In genomic region chr3:94611343-94611742, GRCm38 (mm10) we compare ENCODE assay signal across 12 mouse cellular contexts. TPM values are rescaled to one million over a fixed set of nuclear protein-coding genes. Genes with fewer than 3 reads are reported as not detected.
A peak's percentile ranks its signal among the peaks of the same experiment; 100 is the strongest.
DNase-seq lines count a peak whose midpoint lies in the region; ATAC-seq and TF ChIP-seq lines count a peak whose summit lies in the region.
"Had no signal": no experiment of that assay in that cellular context is flagged by ENCODE, and none has a peak within 500 bp of the region (broad histone marks: within the 10 kb centered on the region; RNA-seq: fewer than 3 reads in every experiment).

No protein-coding gene starts in this region.

- H3K27ac ChIP-seq in heart, adult 2 months: peak overlapping the region; percentile 28
- no peak overlapping the region for H3K27ac ChIP-seq in heart, embryonic 11.5 days (ENCODE audit: low read depth, low read length)
- H3K27ac ChIP-seq in ES-Bruce4 (ENCODE audit: insufficient read depth, low read length): no peak overlapping the region

- no peaks in the 10 kb centered on the region; the same call in 1 of the 2 replicates for H3K4me1 ChIP-seq in heart, adult 2 months (ENCODE audit: control insufficient read depth, insufficient read depth, low read length)
- H3K4me1 ChIP-seq in heart, embryonic 11.5 days (ENCODE audit: control insufficient read depth, insufficient read depth, low read length): peaks cover 13% of the 10 kb centered on the region
- H3K4me1 ChIP-seq in ES-Bruce4 (ENCODE audit: control insufficient read depth, insufficient read depth, low read length): no peaks in the 10 kb centered on the region

- H3K27me3 ChIP-seq in heart, adult 2 months (ENCODE audit: control insufficient read depth, insufficient read depth, low read length): no peaks in the 10 kb centered on the region
- no peaks in the 10 kb centered on the region for H3K27me3 ChIP-seq in heart, embryonic 11.5 days (ENCODE audit: control insufficient read depth, insufficient read depth, low read length)
- H3K27me3 ChIP-seq in ES-Bruce4 (ENCODE audit: control insufficient read depth, insufficient read depth, low read length, poor library complexity, severe bottlenecking): no peaks in the 10 kb centered on the region

- intact Hi-C loops in heart, adult 2 months (cut with DNase I): no loop called here

- no peak for TF ChIP-seq EP300 in heart, adult 2 months (IDR thresholded peaks at IDR 0.05; ENCODE audit: insufficient read depth, low read depth, low read length)
- no peak for TF ChIP-seq EP300 in ES-Bruce4 (IDR thresholded peaks at IDR 0.05; ENCODE audit: insufficient read depth, low read depth, low read length)

- 42% methylated on average over 4 of the region's 4 CpGs for WGBS in heart, adult 2 months
- WGBS in heart, embryonic 11.5 days (ENCODE audit: insufficient replicate concordance): 62% methylated on average over 4 of the region's 4 CpGs

- DNase-seq in heart, adult 2 months: no peak
- DNase-seq in 3T3-L1 (ENCODE audit: low read depth, low spot score): peak; percentile 58
- peak; percentile 15 for DNase-seq in frontal cortex, postnatal 36 days (ENCODE audit: low spot score in 2 of 2)
- no peak for DNase-seq in adrenal gland, postnatal 4 days (ENCODE audit: low spot score in 2 of 2)
- no peak for DNase-seq in kidney, postnatal 14 days
- DNase-seq: kidney, adult 2 months; thymus, postnatal 4 days had no signal

- no peak overlapping the region for H3K9ac ChIP-seq in heart, adult 2 months (ENCODE audit: low read depth, low read length)
- H3K9ac ChIP-seq in heart, embryonic 11.5 days (ENCODE audit: low read depth, low read length): no peak overlapping the region
- peak overlapping the region; percentile 25; the same call in 1 of the 2 replicates for H3K9ac ChIP-seq in ES-Bruce4 (ENCODE audit: low read depth, poor library complexity, severe bottlenecking)

- ATAC-seq in heart, embryonic 11.5 days (replicated peaks; ENCODE audit: insufficient number of reproducible peaks, low FRiP score, low TSS enrichment): no peak

- TF ChIP-seq POLR2A in heart, adult 2 months (IDR thresholded peaks at IDR 0.05; ENCODE audit: insufficient read depth, low read depth, low read length): no peak
- no peak for TF ChIP-seq POLR2A in ES-Bruce4 (IDR thresholded peaks at IDR 0.05; ENCODE audit: insufficient read depth, low read length)

- no peak for TF ChIP-seq CTCF in heart, adult 2 months (IDR thresholded peaks at IDR 0.05)
- TF ChIP-seq CTCF in ES-Bruce4 (IDR thresholded peaks at IDR 0.05; ENCODE audit: low read depth, low read length): no peak

- no peaks in the 10 kb centered on the region for H3K36me3 ChIP-seq in heart, adult 2 months (ENCODE audit: control insufficient read depth, insufficient read depth, low read length)
- no peaks in the 10 kb centered on the region for H3K36me3 ChIP-seq in heart, embryonic 11.5 days (ENCODE audit: control insufficient read depth, insufficient read depth, low read length)
- no peaks in the 10 kb centered on the region for H3K36me3 ChIP-seq in ES-Bruce4 (ENCODE audit: control insufficient read depth, insufficient read depth, low read length, poor library complexity, severe bottlenecking)

- H3K4me3 ChIP-seq in heart, adult 2 months: no peak overlapping the region
- H3K4me3 ChIP-seq in heart, embryonic 11.5 days (ENCODE audit: low read depth, low read length): no peak overlapping the region
- H3K4me3 ChIP-seq in ES-Bruce4 (ENCODE audit: low read depth, low read length): no peak overlapping the region

- H3K9me3 ChIP-seq in heart, embryonic 11.5 days (replicated peaks; ENCODE audit: control insufficient read depth, low read length): no peaks in the 10 kb centered on the region
- H3K9me3 ChIP-seq in ES-Bruce4 (replicated peaks; ENCODE audit: control insufficient read depth, insufficient read depth, low read length, poor library complexity, severe bottlenecking): no peaks in the 10 kb centered on the region

- no peaks in the 10 kb centered on the region for H3K79me2 ChIP-seq in heart, adult 2 months (replicated peaks; ENCODE audit: control insufficient read depth, insufficient read depth, low read length)

- H3K4me2 ChIP-seq in heart, embryonic 11.5 days: no peak overlapping the region

RNA-seq across cellular contexts. Expression of gene Snx27, which starts 28.8 kb away (rescaled TPM):
- total RNA-seq in heart, adult 2 months (2021): 10 to 100 TPM; 27.4 to 29.0 TPM
- polyA plus RNA-seq in heart, adult 2 months (2012; rRNA removed): 7.5 and 14.4 TPM in 2 replicates
- 21.2 and 23.7 TPM in 2 replicates for polyA plus RNA-seq in heart, embryonic 11.5 days (2014; fragmentation: Nextera tagmentation; extraction: Ambion mirVana)
- polyA plus RNA-seq in ES-Bruce4 (2011; ENCODE audit: insufficient read depth, insufficient read length, low read depth, missing spikeins): 53.1 and 60.2 TPM in 2 replicates
- 10 to 100 TPM; 39.0 to 40.4 TPM for total RNA-seq in adrenal gland, postnatal 4 days (2021)

RNA-seq across cellular contexts. Expression of gene Gm10972, which starts 31.6 kb away (rescaled TPM):
- not detected for total RNA-seq in heart, adult 2 months (2021)
- not detected in 2 replicates for polyA plus RNA-seq in heart, adult 2 months (2012; rRNA removed)
- polyA plus RNA-seq in heart, embryonic 11.5 days (2014; fragmentation: Nextera tagmentation; extraction: Ambion mirVana): not detected in 2 replicates
- polyA plus RNA-seq in ES-Bruce4 (2011; ENCODE audit: insufficient read depth, insufficient read length, low read depth, missing spikeins): not detected in 2 replicates
- not detected for total RNA-seq in adrenal gland, postnatal 4 days (2021)
- total RNA-seq: common myeloid progenitor, adult 5-6 weeks had no signal
- polyA plus RNA-seq: heart, embryonic 14.5 days; kidney, adult 2 months; liver, embryonic 16.5 days had no signal

RNA-seq across cellular contexts. Expression of gene Tuft1, which starts 47.3 kb away (rescaled TPM):
- 1 to 10 TPM; 2.0 to 2.1 TPM for total RNA-seq in heart, adult 2 months (2021)
- polyA plus RNA-seq in heart, adult 2 months (2012; rRNA removed): 1.6 and 1.9 TPM in 2 replicates
- polyA plus RNA-seq in heart, embryonic 11.5 days (2014; fragmentation: Nextera tagmentation; extraction: Ambion mirVana): 8.7 and 10.5 TPM in 2 replicates
- 18.4 and 21.5 TPM in 2 replicates for polyA plus RNA-seq in ES-Bruce4 (2011; ENCODE audit: insufficient read depth, insufficient read length, low read depth, missing spikeins)
- total RNA-seq in adrenal gland, postnatal 4 days (2021): 10 to 100 TPM; 13.7 to 15.4 TPM

Comparison
In these comparisons a context has a peak if more than half of its experiments do, and no peak if none do; other contexts are left out.
1. DNase-seq: peak in 3T3-L1 (single experiment) and frontal cortex, postnatal 36 days (2 of 2); none in heart, adult 2 months (0 of 2), adrenal gland, postnatal 4 days (0 of 2) and kidney, postnatal 14 days (single experiment).